Comparison of ENCODE assay signal across 8 mouse cellular contexts in genomic region chr10:39501571-39501970, GRCm38 (mm10).
DNase-seq lines count a peak whose midpoint lies in the region; ATAC-seq lines count a peak whose summit lies in the region.

No protein-coding gene starts in this region.

- 0 out of 2 replicates have a peak overlapping the region, but pooled peaks have one; percentile 45 for H3K27ac ChIP-seq in kidney, embryonic 16.5 days (ENCODE audit: low read length)
- peak overlapping the region; percentile 75 for H3K27ac ChIP-seq in forebrain, embryonic 15.5 days (replicated peaks)
- H3K27ac ChIP-seq in midbrain, embryonic 12.5 days (replicated peaks) = peak overlapping the region; percentile 66

- no peak overlapping the region for H3K9ac ChIP-seq in kidney, embryonic 16.5 days (replicated peaks; ENCODE audit: low read length)
- H3K9ac ChIP-seq in forebrain, embryonic 15.5 days (replicated peaks) = no peak overlapping the region
- no peak overlapping the region for H3K9ac ChIP-seq in midbrain, embryonic 12.5 days (replicated peaks)

- H3K4me3 ChIP-seq in kidney, embryonic 16.5 days (ENCODE audit: low read length) = no peak overlapping the region
- no peak overlapping the region for H3K4me3 ChIP-seq in forebrain, embryonic 15.5 days
- no peak overlapping the region for H3K4me3 ChIP-seq in midbrain, embryonic 12.5 days

- peaks cover 31% of the 10 kb centered on the region for H3K4me1 ChIP-seq in kidney, embryonic 16.5 days (ENCODE audit: insufficient read depth, low read length)
- peaks cover 77% of the 10 kb centered on the region for H3K4me1 ChIP-seq in forebrain, embryonic 15.5 days
- H3K4me1 ChIP-seq in midbrain, embryonic 12.5 days = peaks cover 55% of the 10 kb centered on the region

- no peak for DNase-seq in kidney, adult 9 months
- peak; percentile 60 for DNase-seq in brain, adult 2 months (ENCODE audit: low read depth, low spot score)
- DNase-seq in cerebellum, adult 9-10 months = no peak
- DNase-seq in spleen, adult 18-20 months = no peak
- DNase-seq in T-cell, adult 2 months (ENCODE audit: low spot score) = no peak

- WGBS in kidney, embryonic 16.5 days = 61% methylated on average over 10 of the region's 10 CpGs
- whole genome bisulfite sequencing in forebrain, embryonic 15.5 days = 40% methylated on average over 10 of the region's 10 CpGs
- WGBS in midbrain, embryonic 12.5 days = 74% methylated on average over 10 of the region's 10 CpGs

- H3K27me3 ChIP-seq in kidney, embryonic 16.5 days (ENCODE audit: insufficient read depth, low read length) = no peaks in the 10 kb centered on the region
- no peaks in the 10 kb centered on the region for H3K27me3 ChIP-seq in forebrain, embryonic 15.5 days
- no peaks in the 10 kb centered on the region for H3K27me3 ChIP-seq in midbrain, embryonic 12.5 days

- H3K36me3 ChIP-seq in kidney, embryonic 16.5 days (ENCODE audit: insufficient read depth, low read length) = no peaks in the 10 kb centered on the region
- no peaks in the 10 kb centered on the region for H3K36me3 ChIP-seq in forebrain, embryonic 15.5 days
- H3K36me3 ChIP-seq in midbrain, embryonic 12.5 days = no peaks in the 10 kb centered on the region

- no peak for ATAC-seq in kidney, embryonic 16.5 days (ENCODE audit: low FRiP score, low TSS enrichment)
- ATAC-seq in forebrain, embryonic 15.5 days (replicated peaks) = peak; percentile 5; the same call in 1 of the 2 replicates
- ATAC-seq in midbrain, embryonic 12.5 days (ENCODE audit: low FRiP score, low read depth) = no peak

- H3K9me3 ChIP-seq in kidney, embryonic 16.5 days (ENCODE audit: low read length) = no peaks in the 10 kb centered on the region
- no peaks in the 10 kb centered on the region for H3K9me3 ChIP-seq in forebrain, embryonic 15.5 days
- no peaks in the 10 kb centered on the region for H3K9me3 ChIP-seq in midbrain, embryonic 12.5 days

- no peak overlapping the region for H3K4me2 ChIP-seq in kidney, embryonic 16.5 days (replicated peaks; ENCODE audit: low read depth, low read length)
- 0 out of 2 replicates have a peak overlapping the region, but pooled peaks have one; percentile 1 for H3K4me2 ChIP-seq in forebrain, embryonic 15.5 days (replicated peaks)
- H3K4me2 ChIP-seq in midbrain, embryonic 12.5 days (replicated peaks) = no peak overlapping the region
